12 mouse cellular contexts compared by ENCODE assay signal in genomic region chr4:36407350-36407749, GRCm38 (mm10).
"Had no signal": no experiment of that assay in that cellular context is flagged by ENCODE, and none has a peak within 500 bp of the region (broad histone marks: within the 10 kb centered on the region; RNA-seq: fewer than 3 reads in every experiment).

No protein-coding gene starts in this region.

- DNase-seq: retina, postnatal 1 day; right cerebral cortex, adult 18-20 months; right cerebral cortex, postnatal 14 days; right cerebral cortex, postnatal 25 days; right cerebral cortex, postnatal 4 days; spleen, adult 18-20 months; thymus, adult 18-20 months; thymus, adult 2 months; thymus, postnatal 14 days; thymus, postnatal 25 days; thymus, postnatal 36 days; thymus, postnatal 4 days had no signal
